Mouse (Mus musculus) stomach, postnatal 0 days (tissue): ENCODE results near the gene Nub1.

Source experiments
- CTCF ChIP-seq: IDR thresholded peaks from 2 replicates; pipeline ENCODE4 v1.5.1; 2016; ENCODE audit warnings: antibody characterized with exemption, low read depth, mild to moderate bottlenecking, moderate library complexity
- EP300 ChIP-seq: optimal IDR thresholded peaks from 2 replicates; pipeline ENCODE3; 2016; ENCODE audit warnings: antibody characterized with exemption

DNA sequence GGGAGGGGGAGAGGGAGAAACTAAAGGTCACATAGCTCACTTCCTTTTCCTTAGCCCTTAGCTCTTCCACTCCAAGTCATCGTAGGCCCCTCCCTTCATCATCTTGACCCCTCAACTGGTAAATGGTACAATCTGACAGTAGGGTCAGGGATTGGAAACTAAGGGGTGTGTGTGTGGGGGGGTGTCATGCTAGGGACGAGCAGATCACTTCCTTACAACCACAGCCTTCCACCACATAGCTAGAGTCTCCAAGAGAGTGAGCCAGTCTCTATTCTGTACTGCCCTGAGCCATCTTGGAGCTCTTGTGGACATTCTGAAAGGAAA, 66.8 kb downstream of the Nub1 start:
- TF ChIP-seq CTCF: no peak
- no peak for TF ChIP-seq EP300
